Mouse (Mus musculus) cortical plate, adult 2 months (tissue): Measurements from ENCODE around the gene Spatc1l. TPM values are rescaled to one million over a fixed set of nuclear protein-coding genes. Genes with fewer than 3 reads are reported as not detected.

Experiments
- H3K27ac ChIP-seq: fragments of 200-500 bp; 2 replicates; pipeline ENCODE4 v1.5.1; 2012; ENCODE audit warnings: low read length, control low read depth, inconsistent platforms; ENCODE audit not compliant: insufficient read depth
- H3K4me1 ChIP-seq: fragments of 200-500 bp; 2 replicates; pipeline ENCODE4 v1.6.1; 2011; ENCODE audit warnings: low read length; ENCODE audit not compliant: control insufficient read depth, insufficient read depth
- H3K4me3 ChIP-seq: fragments of 200-500 bp; 2 replicates; pipeline ENCODE4 v1.5.1; 2011; ENCODE audit warnings: mild to moderate bottlenecking, low read length, control low read depth; ENCODE audit not compliant: insufficient read depth
- CTCF ChIP-seq: fragments of 200-500 bp; IDR thresholded peaks from 2 replicates; pipeline ENCODE4 v1.5.1; 2011; ENCODE audit warnings: mild to moderate bottlenecking, control low read depth, low read length; ENCODE audit not compliant: insufficient read depth; ENCODE audit errors: extremely low read depth
- POLR2A ChIP-seq: fragments of 200-500 bp; IDR thresholded peaks from 2 replicates; pipeline ENCODE4 v1.6.1; 2011; ENCODE audit warnings: mild to moderate bottlenecking, low read length, control low read depth; ENCODE audit not compliant: insufficient read depth; ENCODE audit errors: extremely low read depth
- polyA plus RNA-seq: library from polyadenylated mRNA; depleted of rRNA; stranded (reverse); fragments of >200 nt; gene quantifications from 2 replicates; pipeline ENCODE4 v1.2.3, GENCODE M21; 2012; rRNA removed

Gene Spatc1l
- polyA plus RNA-seq, result 0.09 and 0.42 TPM in 2 replicates

DNA sequence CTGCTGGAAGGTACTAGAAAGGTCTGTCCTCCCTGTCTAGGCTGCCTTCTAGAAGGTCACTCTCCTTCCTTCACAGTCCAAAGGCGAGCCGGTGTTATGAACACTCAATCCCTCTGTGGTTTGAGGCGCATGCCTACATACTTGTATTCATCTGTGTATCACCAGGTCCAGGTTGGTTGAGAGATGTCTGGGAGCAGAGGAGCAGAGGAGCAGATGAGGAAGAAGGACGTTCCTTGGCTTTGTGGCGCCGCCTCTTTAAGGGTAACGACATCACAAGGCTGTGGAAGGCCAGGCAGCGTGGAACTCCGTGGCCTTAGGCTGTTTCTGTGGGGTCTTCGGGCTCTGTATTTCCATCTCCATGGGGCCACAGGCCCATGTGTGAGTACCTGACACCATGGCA, at the start of gene Spatc1l:
Gene Spatc1l, plus strand, starts transcription at position 301 of the 400 bp plus-strand sequence.
- no peak for TF ChIP-seq CTCF
- TF ChIP-seq POLR2A, result no peak
- Histone ChIP-seq H3K4me1 (no peaks in the 10 kb centered on the region), H3K27ac (no peak within 1 kb of the TSS), H3K4me3 (no peak within 1 kb of the TSS)

DNA sequence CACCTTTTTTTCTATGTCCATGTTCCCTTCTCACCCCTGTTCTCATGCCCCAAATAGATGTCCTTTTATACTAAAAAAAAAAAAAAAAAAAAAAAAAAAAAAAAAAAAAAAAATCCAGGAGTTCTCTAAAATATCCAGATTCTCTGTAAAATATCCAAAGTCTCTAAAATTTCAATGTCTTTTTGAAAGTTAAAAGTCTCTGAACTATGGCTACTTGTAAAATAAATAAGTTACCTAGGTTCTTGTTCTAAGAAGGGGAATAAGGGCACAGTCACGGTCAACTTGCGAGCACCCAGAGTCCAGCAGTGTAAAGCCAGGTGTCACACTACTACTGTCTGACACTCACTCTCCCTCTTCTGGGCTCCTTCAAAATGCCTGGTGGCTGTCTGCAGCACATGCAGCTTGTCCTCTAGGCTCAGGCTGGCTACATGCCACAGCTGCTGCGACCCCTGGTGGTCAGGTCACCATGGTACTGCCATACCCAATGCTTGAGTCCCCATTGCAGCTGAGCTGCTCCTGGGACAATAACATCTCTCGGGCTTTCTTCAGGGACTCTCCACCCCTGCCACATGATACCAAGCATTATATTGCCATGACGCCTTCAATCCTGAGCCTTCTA, 49.0 kb upstream of the Spatc1l start:
- no peak overlapping the region for H3K27ac ChIP-seq
- no peak for TF ChIP-seq POLR2A
- peak; percentile 49 for TF ChIP-seq CTCF
- H3K4me1 ChIP-seq, result peaks cover 4% of the 10 kb centered on the region
- no peak overlapping the region for H3K4me3 ChIP-seq

DNA sequence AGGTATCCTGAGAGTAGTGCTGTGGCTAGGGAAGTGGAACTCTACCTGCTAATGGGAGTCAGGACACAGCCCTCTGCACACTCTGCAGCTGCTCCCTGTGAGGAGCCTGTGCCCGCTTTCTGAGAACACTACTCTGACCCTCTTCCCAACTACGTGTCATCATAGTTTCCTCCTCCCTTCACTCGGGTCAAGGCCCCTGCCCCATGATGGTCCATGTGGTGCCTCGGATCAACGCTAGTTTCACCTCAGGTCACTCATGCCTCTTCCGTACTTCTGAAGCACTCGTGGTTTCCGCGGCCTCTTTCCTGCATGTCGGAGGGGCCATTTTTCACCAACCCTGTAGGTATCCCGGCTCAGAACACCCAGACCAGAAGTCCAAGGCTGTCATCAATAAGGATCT, 31.1 kb upstream of the Spatc1l start:
- H3K4me1 ChIP-seq, result 0 out of 2 replicates have a peak, but pooled peaks cover 2% of the 10 kb centered on the region
- TF ChIP-seq CTCF, result no peak
- no peak for TF ChIP-seq POLR2A
- H3K4me3 ChIP-seq, result peak overlapping the region; percentile 54
- no peak overlapping the region for H3K27ac ChIP-seq

DNA sequence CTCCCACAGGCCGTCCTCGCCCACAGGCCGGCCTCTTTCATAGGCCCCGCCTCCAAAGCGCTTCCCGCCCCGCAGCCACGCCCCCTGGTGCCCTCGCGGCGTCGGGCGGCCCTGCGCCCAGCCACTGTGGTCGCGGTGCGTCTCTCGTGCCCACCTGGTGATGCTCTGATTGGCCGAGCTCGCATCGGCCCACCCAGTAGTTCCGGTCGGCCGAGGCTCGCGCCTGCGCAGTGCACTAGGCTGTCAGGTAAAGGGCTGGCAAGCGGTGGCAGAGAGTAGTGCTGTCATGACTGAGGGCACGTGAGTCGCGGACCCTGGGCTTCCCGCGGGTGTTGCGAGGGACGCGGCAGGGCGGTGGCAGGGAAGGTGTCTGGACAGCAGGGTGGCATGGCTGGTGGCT, 30.7 kb upstream of the Spatc1l start, which contains the start of gene Lss:
Gene Lss, plus strand, starts transcription at position 214 of the 400 bp plus-strand sequence.
- Histone ChIP-seq H3K4me1 (0 out of 2 replicates have a peak, but pooled peaks cover 2% of the 10 kb centered on the region), H3K4me3 (peak within 1 kb of the TSS; percentile 54), H3K27ac (no peak within 1 kb of the TSS)
- no peak for TF ChIP-seq CTCF
- peak; percentile 76 for TF ChIP-seq POLR2A

DNA sequence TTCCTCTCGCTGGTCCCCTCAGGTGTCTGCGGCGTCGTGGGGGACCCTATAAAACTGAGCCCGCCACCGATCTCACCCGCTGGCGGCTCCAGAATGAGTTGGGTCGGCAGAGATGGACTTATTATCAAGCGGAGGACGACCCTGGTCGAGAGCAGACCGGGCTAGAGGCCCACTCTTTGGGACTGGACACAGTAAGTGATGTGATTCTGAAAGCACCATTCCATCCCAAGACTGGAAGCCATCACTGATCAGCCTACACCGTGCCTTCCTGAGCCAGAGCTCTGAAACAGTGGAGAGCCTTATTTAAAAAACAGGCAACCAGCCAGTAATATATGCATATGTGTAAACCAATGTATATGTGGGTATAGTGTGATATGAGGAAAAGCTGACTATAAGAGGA, 30.2 kb upstream of the Spatc1l start:
- 0 out of 2 replicates have a peak, but pooled peaks cover 2% of the 10 kb centered on the region for H3K4me1 ChIP-seq
- H3K4me3 ChIP-seq, result peak overlapping the region; percentile 54
- TF ChIP-seq CTCF (no peak), POLR2A (no peak)
- H3K27ac ChIP-seq, result no peak overlapping the region

DNA sequence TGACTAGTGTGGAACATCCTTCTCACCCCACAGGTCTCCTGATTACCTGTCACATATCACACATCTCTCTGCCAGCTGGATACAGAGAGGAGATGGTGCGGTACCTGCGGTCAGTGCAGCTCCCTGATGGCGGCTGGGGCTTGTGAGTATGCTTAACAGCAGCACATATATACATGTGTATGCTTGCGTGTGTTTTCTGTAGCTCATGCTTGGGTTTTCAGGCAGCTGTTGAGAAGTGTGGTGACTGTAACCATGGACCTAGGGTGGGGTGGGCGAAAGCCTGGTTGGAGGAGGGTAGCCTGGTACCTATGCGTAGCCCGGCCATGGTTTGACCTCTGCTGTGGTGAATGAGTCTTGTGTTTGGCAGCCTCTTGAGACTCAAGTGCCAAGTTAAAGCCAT, 26.5 kb upstream of the Spatc1l start:
- Histone ChIP-seq H3K4me1 (0 out of 2 replicates have a peak, but pooled peaks cover 2% of the 10 kb centered on the region), H3K4me3 (no peak overlapping the region), H3K27ac (no peak overlapping the region)
- no peak for TF ChIP-seq POLR2A
- no peak for TF ChIP-seq CTCF

DNA sequence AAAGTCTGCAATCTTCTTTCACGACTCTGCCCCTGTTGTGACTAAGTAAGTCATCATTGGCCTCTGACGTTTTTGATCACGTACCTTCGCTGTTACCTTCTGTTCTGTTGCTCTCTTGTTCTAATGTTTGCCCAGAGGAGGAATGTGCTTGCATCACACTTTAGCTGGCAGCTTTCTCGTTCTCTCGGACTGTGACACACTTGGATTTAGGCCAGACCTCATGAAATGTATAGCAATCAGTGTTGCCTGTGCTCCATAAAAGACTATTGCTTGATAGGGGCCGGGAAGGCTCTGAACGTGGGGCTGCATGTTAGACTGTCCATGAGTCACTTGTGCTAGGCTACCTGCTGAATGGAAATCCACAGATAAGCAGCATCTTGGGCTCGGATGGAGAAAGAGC, 24.5 kb upstream of the Spatc1l start:
- Histone ChIP-seq H3K27ac (no peak overlapping the region), H3K4me1 (0 out of 2 replicates have a peak, but pooled peaks cover 2% of the 10 kb centered on the region)
- TF ChIP-seq POLR2A (no peak), CTCF (no peak)

DNA sequence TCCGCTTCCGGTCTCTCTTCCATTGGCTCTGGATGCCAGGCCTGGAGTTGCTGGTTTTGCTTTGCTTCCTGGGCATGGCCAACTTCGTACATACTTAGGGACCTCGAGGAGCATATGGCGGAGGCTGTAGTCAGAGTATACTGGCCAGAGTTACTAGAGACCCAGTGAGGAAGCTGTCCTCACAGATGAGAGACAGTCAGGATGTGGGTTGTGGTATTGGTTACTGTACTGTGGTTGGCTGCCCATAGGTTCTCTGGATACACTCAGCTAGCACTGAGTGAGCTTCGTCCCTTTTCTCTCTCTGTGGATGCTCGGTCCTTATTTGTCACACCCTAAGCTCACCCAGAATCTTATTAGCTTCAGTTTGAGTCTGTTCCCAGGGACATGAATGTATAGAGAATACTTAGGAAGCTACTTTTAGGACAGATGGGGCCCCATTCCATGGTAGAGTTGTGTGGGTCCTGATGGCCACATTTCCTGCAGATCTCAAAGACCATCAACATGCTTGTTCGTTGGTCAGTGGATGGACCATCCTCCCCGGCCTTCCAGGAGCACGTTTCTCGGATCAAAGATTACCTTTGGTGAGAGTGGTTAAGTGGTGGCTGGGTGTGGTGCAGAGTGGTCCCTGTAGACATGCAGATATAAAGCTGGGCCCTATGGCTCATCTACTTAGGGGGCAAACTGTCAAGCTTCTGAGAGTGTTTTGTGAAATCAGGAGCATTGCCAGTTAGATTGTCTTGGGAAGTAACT, 20.6 kb upstream of the Spatc1l start:
- no peaks in the 10 kb centered on the region for H3K4me1 ChIP-seq
- no peak overlapping the region for H3K4me3 ChIP-seq
- H3K27ac ChIP-seq, result no peak overlapping the region
- TF ChIP-seq POLR2A, result no peak
- no peak for TF ChIP-seq CTCF

More for the DNA sequence above, 24.5 kb upstream of the Spatc1l start:
- H3K4me3 ChIP-seq, result no peak overlapping the region

DNA sequence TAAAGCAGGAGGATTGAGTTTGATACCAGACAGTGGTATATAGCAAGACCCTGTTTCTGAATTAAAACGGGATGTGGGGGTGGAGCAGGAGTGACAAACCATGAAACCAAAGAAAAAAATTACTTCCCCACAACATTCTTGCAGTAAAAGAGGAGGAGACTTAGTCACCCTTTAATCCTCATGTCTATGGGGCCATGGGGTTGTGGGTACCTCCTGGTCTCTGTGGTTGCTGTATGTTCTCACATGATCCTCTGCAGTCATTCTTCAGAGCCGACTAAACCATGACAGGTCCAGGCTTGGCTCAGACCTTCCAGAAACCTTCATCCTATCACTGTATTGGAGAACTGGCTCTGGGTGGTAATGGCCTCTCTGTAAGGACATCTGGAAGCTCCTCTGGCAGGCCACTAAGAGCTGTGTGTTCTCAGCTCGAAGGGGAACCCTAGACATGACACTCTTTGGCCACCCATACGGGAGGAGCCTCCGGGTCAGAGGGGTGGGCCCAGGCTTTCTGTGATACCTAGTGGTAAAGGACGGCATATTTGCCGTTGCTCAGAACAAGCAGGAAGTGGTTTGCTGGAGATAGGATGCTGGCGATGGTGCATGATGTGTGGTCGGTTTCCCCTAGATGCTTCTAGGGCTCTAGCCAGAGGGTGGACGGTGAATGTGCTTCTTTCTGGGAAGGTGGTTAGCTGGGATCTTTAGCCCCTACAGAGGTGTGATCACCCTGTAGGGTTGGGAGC, 19.3 kb upstream of the Spatc1l start:
- Histone ChIP-seq H3K4me1 (no peaks in the 10 kb centered on the region), H3K27ac (no peak overlapping the region), H3K4me3 (no peak overlapping the region)
- TF ChIP-seq CTCF (no peak), POLR2A (no peak)
